Mouse (Mus musculus) right cerebral cortex, postnatal 10 days (tissue): ENCODE measurements around the gene Nme9.

ENCODE experiments used
- DNase-seq, 2 experiments: peaks; one replicate each; pipeline ENCODE4 v3.0.0; 2021; ENCODE audit warnings: low spot score in 2 of 2

Gene Nme9

DNA sequence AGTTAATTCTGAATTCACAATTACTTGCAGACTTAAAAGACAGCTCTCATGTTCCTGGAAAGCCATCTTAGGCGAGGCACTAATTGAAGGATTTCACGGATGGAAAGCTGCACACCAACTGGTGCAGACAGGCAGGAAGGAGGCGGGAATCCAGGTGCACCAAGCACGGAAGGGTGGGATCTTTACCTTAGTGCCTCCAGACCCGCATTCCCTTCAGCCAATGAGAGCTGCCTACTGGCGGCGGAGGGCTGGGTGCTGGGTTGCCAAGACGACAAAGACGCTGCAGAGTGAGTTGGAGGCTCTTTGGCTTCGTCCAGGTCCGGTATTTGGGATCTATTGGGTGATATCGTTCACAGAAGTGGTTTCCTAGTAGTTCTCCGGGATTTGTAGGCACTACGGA, at the start of gene Nme9:
Gene Nme9, plus strand, starts transcription at position 315 of the 400 bp plus-strand sequence.
- no peak for DNase-seq

DNA sequence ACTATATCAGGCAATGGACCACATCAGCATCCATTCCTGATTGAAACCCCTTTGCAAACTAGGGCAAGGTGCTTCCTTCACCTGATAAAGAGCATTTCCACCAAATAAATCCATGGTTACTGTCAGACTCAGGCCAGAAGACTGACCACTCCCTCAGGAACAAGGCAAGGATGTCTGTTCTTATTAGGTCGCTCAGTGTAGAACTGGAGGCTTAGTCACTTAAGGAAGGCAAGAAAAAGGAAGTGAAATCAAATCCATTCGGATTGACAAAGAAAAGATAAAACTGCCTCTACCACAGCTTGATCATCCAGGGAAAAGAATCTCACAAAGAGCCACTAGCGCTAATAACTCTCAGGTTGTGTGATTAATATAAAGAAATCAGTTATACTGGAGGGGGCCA, 42.0 kb upstream of the Nme9 start:
- DNase-seq, result no peak

DNA sequence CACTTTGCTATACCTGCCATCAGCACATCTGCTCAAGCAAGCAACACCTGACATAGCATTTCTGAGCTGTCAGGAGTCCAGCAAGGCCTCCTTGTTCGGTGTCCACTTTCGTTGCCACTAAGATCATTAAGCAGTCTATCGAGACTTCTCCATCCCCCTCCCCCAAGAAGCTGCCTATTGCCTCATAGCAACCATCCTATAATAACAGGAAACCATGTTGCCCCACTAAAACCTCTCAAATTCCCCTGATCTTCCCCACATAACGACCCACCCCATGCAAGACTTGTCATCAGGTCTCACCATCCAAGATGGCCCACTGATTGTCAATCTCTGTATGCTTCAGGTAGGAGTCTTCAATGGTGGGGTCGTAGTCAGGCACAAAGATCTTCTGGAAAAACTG, 40.2 kb upstream of the Nme9 start:
- no peak for DNase-seq

DNA sequence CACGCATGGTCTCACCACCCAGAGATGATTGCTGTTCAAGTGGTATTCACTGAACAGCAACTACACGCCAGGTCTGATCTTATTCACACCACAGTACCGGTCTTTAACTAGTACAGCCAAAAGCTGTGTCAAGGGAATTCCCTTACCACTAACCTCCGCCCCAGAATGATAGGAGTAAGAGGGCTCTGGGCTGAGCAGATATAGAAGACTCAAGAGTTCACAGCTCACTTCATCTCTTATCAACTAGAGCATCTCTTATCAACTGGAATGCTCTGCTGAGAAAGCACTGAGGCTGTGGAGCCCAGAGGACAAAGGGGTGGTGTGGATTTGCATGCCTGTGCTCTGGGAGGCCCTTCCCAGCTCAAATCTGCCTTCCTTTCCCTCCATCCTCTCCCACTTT, 39.5 kb upstream of the Nme9 start:
- DNase-seq, result no peak

GRCm38 (mm10) chr9:99416809-99417208, 34.5 kb upstream of the Nme9 start:
- DNase-seq, result no peak

DNA sequence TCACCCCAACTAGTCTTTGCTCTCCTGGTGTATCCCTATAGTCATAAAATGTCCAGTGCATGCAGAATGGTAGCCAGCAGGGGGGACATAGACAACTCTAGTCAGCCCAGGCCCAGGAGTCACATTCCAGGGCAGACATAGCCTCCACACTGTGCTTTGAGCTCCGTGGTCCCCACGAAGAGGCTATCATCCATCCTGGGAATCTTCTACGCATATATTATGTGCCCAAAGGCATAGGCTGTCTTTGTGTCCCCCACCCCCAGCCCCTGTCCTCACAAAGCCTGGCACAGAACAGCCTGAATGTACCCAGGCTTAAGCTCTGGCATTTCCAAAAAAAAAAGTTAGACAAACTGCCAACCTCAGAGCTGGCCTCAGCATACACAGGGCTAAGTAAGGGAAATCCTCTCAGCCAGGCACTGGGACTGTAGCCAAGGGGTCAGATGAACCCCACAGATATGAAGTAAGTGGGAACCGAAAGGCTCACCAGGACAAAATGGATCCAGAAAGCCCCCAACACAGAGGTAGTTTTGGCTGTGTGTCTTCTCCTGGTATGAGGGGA, 33.9 kb upstream of the Nme9 start:
- peak; percentile 76 to 79 for DNase-seq

GRCm38 (mm10) chr9:99418377-99418776, 32.9 kb upstream of the Nme9 start:
- DNase-seq, result peak; percentile 86 to 91

DNA sequence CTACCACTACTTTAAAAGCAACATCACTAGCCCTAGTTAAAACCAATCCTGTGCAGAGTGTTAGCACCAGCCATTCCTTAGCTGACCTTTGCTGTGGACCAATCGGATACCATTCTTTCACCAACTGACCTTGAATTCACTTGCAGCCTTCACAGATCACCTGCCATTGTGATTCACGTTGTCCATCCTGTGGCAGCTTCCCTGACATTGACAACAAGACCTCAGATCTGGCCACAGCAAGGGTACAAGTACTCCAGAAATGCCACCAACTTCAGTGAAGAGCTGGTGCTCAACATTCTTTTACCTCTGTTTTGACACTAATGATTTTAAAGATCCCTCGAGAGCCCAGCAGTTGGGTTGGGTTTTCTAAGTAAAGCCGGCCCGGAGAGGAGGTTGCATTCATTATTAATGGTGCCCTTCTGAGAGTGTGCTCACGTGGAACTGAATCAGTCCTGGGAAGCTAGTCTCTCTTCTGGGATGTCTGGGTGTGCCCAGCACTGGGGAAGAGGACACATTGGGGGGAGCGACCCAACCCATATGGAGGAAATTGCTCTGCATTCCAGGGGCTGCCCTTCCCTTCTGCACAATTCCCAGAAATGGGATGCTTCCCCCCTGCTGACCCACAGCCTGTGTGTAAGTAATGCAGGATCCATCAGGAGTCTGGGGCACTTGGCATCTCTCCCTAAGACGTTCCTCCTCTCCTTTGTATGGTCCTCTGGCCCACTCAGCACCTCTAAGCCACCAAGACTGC, 31.1 kb upstream of the Nme9 start:
- no peak for DNase-seq

DNA sequence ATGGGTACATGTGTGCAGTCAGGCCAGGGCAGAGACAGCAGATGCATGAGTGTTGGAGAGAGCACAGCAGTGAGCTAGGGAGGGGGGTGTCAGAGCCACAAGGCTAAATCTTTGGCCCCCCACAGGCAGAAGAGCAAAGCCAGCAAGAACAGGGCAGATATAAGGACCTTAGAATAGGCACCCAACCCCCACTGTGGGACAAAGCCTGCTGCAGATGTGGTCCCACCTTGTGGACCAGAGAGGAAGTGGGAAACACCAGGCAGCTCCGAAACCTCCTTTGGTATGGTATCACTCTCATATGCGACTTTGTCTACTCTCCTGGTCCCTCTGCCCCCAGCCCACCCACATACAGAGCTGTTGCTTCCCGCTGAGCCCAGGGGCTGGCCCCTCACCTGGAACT, 29.4 kb upstream of the Nme9 start:
- no peak for DNase-seq

- no peak for DNase-seq
These were observed 27.3 kb upstream of the Nme9 start for GRCm38 (mm10) chr9:99423692-99424573.

GRCm38 (mm10) chr9:99424574-99424863, 26.8 kb upstream of the Nme9 start:
- no peak for DNase-seq

DNA sequence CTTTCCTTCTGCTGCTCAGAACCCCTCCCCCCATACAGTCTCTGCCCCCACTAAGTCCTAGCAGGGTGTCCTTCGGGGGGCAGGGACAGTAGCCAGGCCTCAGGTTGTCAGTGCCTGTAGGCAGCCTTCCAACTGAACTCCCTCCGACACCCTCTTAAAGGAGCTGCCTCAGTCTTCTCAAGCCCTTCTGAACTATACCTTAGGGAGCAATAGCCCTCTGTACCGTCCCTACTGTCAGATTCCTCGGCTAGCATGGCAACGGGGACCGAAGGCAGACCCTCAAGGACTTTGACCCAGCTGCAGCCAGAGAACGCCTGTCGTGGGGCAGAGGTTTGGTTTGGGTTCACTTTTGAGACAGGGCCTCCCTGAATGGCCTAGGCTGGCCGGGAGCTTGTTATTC, 26.0 kb upstream of the Nme9 start:
- DNase-seq, result no peak

DNA sequence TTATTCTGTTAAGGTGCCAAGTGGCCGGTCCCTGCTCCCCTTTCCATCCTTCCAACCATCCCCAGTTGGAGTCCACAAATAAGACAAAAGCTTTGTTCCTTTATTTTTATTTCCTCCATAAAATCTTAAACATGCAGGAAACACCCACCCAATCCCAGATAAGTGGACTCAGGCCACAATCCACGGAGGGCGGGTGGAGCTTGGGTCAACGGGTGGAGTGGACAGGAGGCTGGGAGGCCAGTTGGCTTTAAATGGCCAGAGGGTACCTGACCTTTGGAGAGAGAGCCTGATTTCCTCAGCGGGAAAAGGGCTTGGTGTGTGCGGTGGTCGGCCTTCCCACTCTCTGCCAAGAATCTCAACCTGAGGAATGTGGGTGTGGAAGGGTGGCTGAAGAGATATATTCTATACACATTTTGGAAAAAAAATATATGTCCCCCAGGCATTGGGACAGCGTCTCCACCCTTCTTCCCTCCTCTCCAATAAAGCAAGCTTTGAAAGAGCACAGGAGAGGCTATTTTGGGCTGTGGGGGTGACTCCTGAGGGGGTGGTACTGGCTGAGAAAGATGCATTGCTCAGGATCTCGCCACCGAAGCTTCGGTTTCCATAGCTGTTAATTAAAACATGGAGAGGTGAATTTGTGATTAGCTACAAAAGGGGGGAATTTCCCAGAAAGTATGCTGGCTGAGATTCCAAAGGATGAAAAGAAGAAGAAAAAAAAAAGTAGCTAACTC, 22.5 kb upstream of the Nme9 start:
- DNase-seq, result no peak

DNA sequence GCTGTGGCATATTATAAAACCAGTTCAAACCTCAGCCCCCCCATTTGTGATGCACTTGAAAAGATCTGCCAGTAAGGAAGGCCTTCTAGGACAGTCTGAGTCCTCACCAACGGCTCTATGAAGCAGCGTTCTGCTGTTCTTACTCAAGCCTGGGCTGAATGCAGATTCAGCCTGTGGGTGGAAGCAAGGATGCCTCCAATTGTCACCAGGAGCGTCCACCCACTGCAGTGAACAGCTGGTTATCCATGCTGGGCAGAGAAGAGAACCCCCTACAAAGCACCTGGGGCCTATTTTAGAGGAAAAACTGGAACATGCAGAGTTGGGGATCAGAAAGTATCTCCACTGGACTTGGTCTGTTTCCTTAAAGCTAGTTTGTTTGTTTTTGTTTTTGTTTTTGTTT, 21.4 kb upstream of the Nme9 start:
- DNase-seq, result no peak

DNA sequence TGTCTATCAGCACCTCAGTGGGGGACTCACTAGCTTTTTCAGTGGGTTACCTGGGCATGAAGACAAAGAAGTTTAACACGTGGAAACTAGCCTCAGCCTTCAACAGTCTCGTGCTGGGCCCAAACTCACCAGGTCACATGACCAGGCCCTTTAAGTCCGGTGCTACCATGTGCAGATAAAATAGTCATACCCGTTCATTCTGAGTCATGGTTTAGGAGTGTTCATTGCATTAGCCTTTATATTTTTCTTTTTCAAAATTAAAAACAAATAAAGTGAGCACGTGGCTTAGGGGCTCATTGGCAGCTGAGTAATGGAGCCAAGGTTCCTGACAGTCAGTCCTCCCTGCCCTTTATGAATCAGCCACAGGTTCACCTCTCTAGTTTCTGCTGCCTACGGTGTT, 20.5 kb upstream of the Nme9 start:
- DNase-seq, result no peak

- DNase-seq, result no peak
These were observed 19.9 kb upstream of the Nme9 start for GRCm38 (mm10) chr9:99431346-99431745.

GRCm38 (mm10) chr9:99431963-99432362, 19.3 kb upstream of the Nme9 start:
- DNase-seq, result no peak

GRCm38 (mm10) chr9:99432478-99432877, 18.8 kb upstream of the Nme9 start:
- no peak for DNase-seq

DNA sequence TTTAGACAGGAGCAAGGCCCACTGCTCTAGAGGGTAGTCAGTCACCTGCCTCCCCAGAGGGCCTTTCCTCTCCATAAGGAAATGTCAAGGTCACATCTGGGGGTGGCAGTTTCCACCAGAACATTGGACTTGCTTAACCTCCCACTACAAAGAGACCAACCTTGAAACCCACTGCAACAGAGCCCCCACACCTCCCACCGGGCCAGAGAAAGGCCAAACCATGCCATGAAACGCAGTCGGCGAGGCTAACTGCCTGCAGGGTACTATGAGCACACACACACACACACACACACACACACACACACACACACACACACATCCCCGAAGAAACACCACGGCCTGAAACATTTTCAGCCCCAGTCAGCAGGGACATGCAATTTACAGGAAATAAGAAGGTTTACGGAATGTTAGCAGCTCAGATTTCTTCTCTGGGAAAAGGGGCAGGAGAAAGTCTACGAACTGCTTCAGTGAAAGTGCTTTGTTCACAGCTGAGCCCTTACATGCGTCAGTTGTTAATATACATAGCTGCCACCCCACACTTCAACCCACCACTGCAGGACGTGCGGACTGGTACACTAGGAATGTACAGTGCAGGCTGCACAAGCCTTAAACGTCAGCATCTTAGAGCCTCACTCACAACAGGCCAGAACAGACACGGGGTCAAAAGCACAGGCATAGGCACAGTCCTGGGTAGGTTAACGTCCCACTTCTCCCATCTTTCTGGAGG, 16.2 kb upstream of the Nme9 start:
- DNase-seq, result peak in 1 of 2 experiments; percentile 61

DNA sequence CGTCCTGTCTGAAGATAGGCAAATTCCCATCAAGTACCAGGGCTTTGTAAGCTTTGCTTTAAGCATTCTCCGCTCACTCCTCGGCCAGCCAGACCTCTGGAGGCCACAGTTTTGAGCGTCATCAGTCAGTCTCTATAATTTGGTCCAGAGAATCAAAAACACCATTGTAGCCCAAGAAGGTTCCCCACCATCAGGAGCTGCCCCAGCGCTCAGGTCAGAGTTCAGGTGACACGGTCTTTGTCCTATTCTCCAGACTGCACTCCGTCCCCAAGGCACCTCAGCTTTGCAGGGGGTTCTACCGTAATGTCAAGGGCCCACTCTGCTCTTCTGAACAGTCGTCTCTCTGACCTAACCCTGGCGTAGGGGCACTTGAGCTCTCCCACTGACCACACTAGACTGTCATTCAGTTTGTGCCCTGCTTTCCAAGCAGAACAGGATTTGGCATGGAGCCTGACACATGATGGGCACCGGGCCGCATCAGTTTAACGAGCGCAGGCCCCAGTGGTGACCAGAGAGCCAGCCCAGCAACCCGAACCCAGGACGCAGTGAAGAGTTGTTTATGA, 15.6 kb upstream of the Nme9 start:
- peak; percentile 78 to 81 for DNase-seq
